Mouse (Mus musculus) cerebellum, adult 2 months (tissue): ENCODE results near the gene Med18.

Experiments
- CTCF ChIP-seq: fragments of 200-500 bp; IDR thresholded peaks from 2 replicates; pipeline ENCODE4 v1.5.1; 2011; ENCODE audit warnings: low read depth, mild to moderate bottlenecking, control low read depth, low read length, moderate library complexity, borderline replicate concordance; ENCODE audit not compliant: insufficient read depth
- POLR2A ChIP-seq: fragments of 200-500 bp; IDR thresholded peaks from 2 replicates; pipeline ENCODE4 v1.6.1; 2011; ENCODE audit warnings: low read length, control low read depth, borderline replicate concordance; ENCODE audit not compliant: insufficient read depth

DNA sequence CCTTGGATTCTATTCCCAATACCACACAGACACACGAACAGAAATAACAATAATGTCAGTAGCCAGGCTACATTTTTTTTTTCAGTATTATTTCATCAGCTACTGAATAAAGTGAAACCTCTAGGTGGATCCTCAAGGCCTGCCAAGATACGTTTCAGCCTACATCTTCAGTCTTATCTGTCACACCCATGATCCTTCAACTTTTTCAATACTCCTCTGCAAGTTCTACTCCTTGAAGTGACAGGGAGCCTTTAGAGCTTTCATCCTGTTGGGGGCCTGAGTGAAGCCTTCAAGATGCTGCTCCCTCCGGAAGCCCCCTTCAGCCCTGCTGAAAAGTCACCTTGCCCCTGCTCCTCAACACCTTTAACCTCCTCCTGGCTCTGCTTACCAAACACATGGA is 48.4 kb upstream of the Med18 start:
- TF ChIP-seq CTCF (no peak), POLR2A (no peak)
